Mouse (Mus musculus): ENCODE measurements at regions not wholly inside any gene's neighbourhood (a gene's known extent, or its start where the extent isn't known, plus 50 kb on each side); places are given as distances from the start of the nearest gene placed in this dataset.

GRCm38 (mm10) chr11:19470648-19471341, 452.0 kb upstream of the Meis1 start:
- DNase-seq (no peak), ATAC-seq (no peak)
- Histone ChIP-seq H3K4me3 (ENCODE audit: low read depth, low read length) (no peak overlapping the region), H3K27ac (ENCODE audit: low read depth) (no peak overlapping the region), H3K36me3 (replicated peaks; ENCODE audit: insufficient read depth, low read length) (no peaks in the 10 kb centered on the region), H3K4me2 (ENCODE audit: low read depth, low read length) (no peak overlapping the region), H3K27me3 (ENCODE audit: insufficient read depth, low read length) (no peaks in the 10 kb centered on the region), H3K4me1 (ENCODE audit: insufficient read depth) (no peaks in the 10 kb centered on the region), H3K9ac (replicated peaks) (no peak overlapping the region), H3K9me3 (ENCODE audit: low read length) (no peaks in the 10 kb centered on the region)
- 68% methylated on average over 5 of the region's 5 CpGs for WGBS (ENCODE audit: insufficient replicate concordance)
- TF ChIP-seq EP300 (IDR thresholded peaks at IDR 0.05; ENCODE audit: low read depth) (no peak), CTCF (IDR thresholded peaks at IDR 0.05; ENCODE audit: low read depth) (no peak)

- no peaks in the 10 kb centered on the region for H3K36me3 ChIP-seq (replicated peaks; ENCODE audit: insufficient read depth, low read length)
- TF ChIP-seq CTCF (IDR thresholded peaks at IDR 0.05; ENCODE audit: low read depth) (no peak), EP300 (IDR thresholded peaks at IDR 0.05; ENCODE audit: low read depth) (no peak)
- H3K4me3 ChIP-seq (ENCODE audit: low read depth, low read length) = no peak overlapping the region
- ATAC-seq (no peak), DNase-seq (no peak)
- no peak overlapping the region for H3K27ac ChIP-seq (ENCODE audit: low read depth)
- no peaks in the 10 kb centered on the region for H3K9me3 ChIP-seq (ENCODE audit: low read length)
- H3K4me2 ChIP-seq (ENCODE audit: low read depth, low read length) = no peak overlapping the region
- no peak overlapping the region for H3K9ac ChIP-seq (replicated peaks)
- H3K27me3 ChIP-seq (ENCODE audit: insufficient read depth, low read length) = no peaks in the 10 kb centered on the region
- H3K4me1 ChIP-seq (ENCODE audit: insufficient read depth) = no peaks in the 10 kb centered on the region
- 43% methylated on average over 18 of the region's 18 CpGs for WGBS (ENCODE audit: insufficient replicate concordance)
Observed at GRCm38 (mm10) chr11:19475068-19475786, 448.9 kb upstream of the Spred2 start.

- TF ChIP-seq CTCF (IDR thresholded peaks at IDR 0.05; ENCODE audit: low read depth) (no peak), EP300 (IDR thresholded peaks at IDR 0.05; ENCODE audit: low read depth) (no peak)
- Histone ChIP-seq H3K4me3 (ENCODE audit: low read depth, low read length) (no peak overlapping the region), H3K27ac (ENCODE audit: low read depth) (no peak overlapping the region), H3K4me2 (ENCODE audit: low read depth, low read length) (no peak overlapping the region), H3K9me3 (ENCODE audit: low read length) (no peaks in the 10 kb centered on the region), H3K27me3 (ENCODE audit: insufficient read depth, low read length) (no peaks in the 10 kb centered on the region), H3K9ac (replicated peaks) (no peak overlapping the region), H3K4me1 (ENCODE audit: insufficient read depth) (no peaks in the 10 kb centered on the region), H3K36me3 (replicated peaks; ENCODE audit: insufficient read depth, low read length) (no peaks in the 10 kb centered on the region)
- DNase-seq (no peak), ATAC-seq (peak; percentile 80)
- 68% methylated on average over 2 of the region's 2 CpGs for WGBS (ENCODE audit: insufficient replicate concordance)
Observed at GRCm38 (mm10) chr11:19493089-19493756, 431.0 kb upstream of the Spred2 start.

- H3K4me1 ChIP-seq (ENCODE audit: insufficient read depth) = no peaks in the 10 kb centered on the region
- no peak overlapping the region for H3K27ac ChIP-seq (ENCODE audit: low read depth)
- H3K27me3 ChIP-seq (ENCODE audit: insufficient read depth, low read length) = no peaks in the 10 kb centered on the region
- DNase-seq = no peak
- no peak overlapping the region for H3K4me2 ChIP-seq (ENCODE audit: low read depth, low read length)
- H3K9ac ChIP-seq (replicated peaks) = no peak overlapping the region
- H3K4me3 ChIP-seq (ENCODE audit: low read depth, low read length) = no peak overlapping the region
- 84% methylated on average over 3 of the region's 3 CpGs for WGBS (ENCODE audit: insufficient replicate concordance)
- ATAC-seq = no peak
- H3K36me3 ChIP-seq (replicated peaks; ENCODE audit: insufficient read depth, low read length) = no peaks in the 10 kb centered on the region
- H3K9me3 ChIP-seq (ENCODE audit: low read length) = no peaks in the 10 kb centered on the region
- TF ChIP-seq CTCF (IDR thresholded peaks at IDR 0.05; ENCODE audit: low read depth) (no peak), EP300 (IDR thresholded peaks at IDR 0.05; ENCODE audit: low read depth) (no peak)
Observed at GRCm38 (mm10) chr11:19521721-19522120, 402.5 kb upstream of the Spred2 start.

- H3K9me3 ChIP-seq (ENCODE audit: low read length) = no peaks in the 10 kb centered on the region
- DNase-seq (no peak), ATAC-seq (no peak; the same call in 1 of the 2 replicates)
- no peak overlapping the region for H3K4me2 ChIP-seq (ENCODE audit: low read depth, low read length)
- TF ChIP-seq EP300 (IDR thresholded peaks at IDR 0.05; ENCODE audit: low read depth) (no peak), CTCF (IDR thresholded peaks at IDR 0.05; ENCODE audit: low read depth) (no peak)
- no peaks in the 10 kb centered on the region for H3K27me3 ChIP-seq (ENCODE audit: insufficient read depth, low read length)
- no peak overlapping the region for H3K4me3 ChIP-seq (ENCODE audit: low read depth, low read length)
- no peak overlapping the region for H3K27ac ChIP-seq (ENCODE audit: low read depth)
- no peak overlapping the region for H3K9ac ChIP-seq (replicated peaks)
- 52% methylated on average over 6 of the region's 6 CpGs for WGBS (ENCODE audit: insufficient replicate concordance)
- no peaks in the 10 kb centered on the region for H3K4me1 ChIP-seq (ENCODE audit: insufficient read depth)
- no peaks in the 10 kb centered on the region for H3K36me3 ChIP-seq (replicated peaks; ENCODE audit: insufficient read depth, low read length)
Observed at GRCm38 (mm10) chr11:19523853-19524487, 400.2 kb upstream of the Spred2 start.

- TF ChIP-seq EP300 (IDR thresholded peaks at IDR 0.05; ENCODE audit: low read depth) (no peak), CTCF (IDR thresholded peaks at IDR 0.05; ENCODE audit: low read depth) (no peak)
- Histone ChIP-seq H3K4me3 (ENCODE audit: low read depth, low read length) (no peak overlapping the region), H3K27me3 (ENCODE audit: insufficient read depth, low read length) (no peaks in the 10 kb centered on the region), H3K36me3 (replicated peaks; ENCODE audit: insufficient read depth, low read length) (no peaks in the 10 kb centered on the region), H3K27ac (ENCODE audit: low read depth) (no peak overlapping the region), H3K4me2 (ENCODE audit: low read depth, low read length) (no peak overlapping the region), H3K9me3 (ENCODE audit: low read length) (no peaks in the 10 kb centered on the region), H3K4me1 (ENCODE audit: insufficient read depth) (no peaks in the 10 kb centered on the region), H3K9ac (replicated peaks) (no peak overlapping the region)
- WGBS (ENCODE audit: insufficient replicate concordance) = 55% methylated on average over 5 of the region's 5 CpGs
- DNase-seq (no peak), ATAC-seq (no peak)
Observed at GRCm38 (mm10) chr11:19529126-19529525, 395.0 kb upstream of the Spred2 start.
